Mouse (Mus musculus) hindbrain, embryonic 14.5 days (tissue): ENCODE measurements around the gene Lrrc17. TPM values are rescaled to one million over a fixed set of nuclear protein-coding genes. Genes with fewer than 3 reads are reported as not detected.
"Not testable (repeated sequence)": the region's sequence is repeated elsewhere in the genome, so short reads cannot be mapped to it uniquely, and the experiment has no call there.

ENCODE experiments used
- ATAC-seq: fragments of 200-750 bp; cut with Nextera tagmentation; 2 replicates; pipeline ENCODE4 v1.8.0; 2017; ENCODE audit warnings: moderate number of reproducible peaks, mild to moderate bottlenecking, moderate TSS enrichment, moderate library complexity; ENCODE audit not compliant: low FRiP score
- DNase-seq: peaks from one replicate; pipeline ENCODE4 v3.0.0-alpha.2; 2015; ENCODE audit warnings: low spot score
- H3K27ac ChIP-seq: fragments of 300-500 bp; sonication (generic); 2 replicates; pipeline ENCODE4 v1.5.1; 2014; ENCODE audit warnings: mild to moderate bottlenecking, moderate library complexity
- H3K27me3 ChIP-seq: fragments of 300-500 bp; sonication (generic); 2 replicates; pipeline ENCODE4 v1.6.1; 2014; ENCODE audit warnings: mild to moderate bottlenecking, low read length, mixed read lengths; ENCODE audit not compliant: control insufficient read depth, insufficient read depth
- H3K36me3 ChIP-seq: fragments of 300-500 bp; sonication (generic); replicated peaks from 2 replicates; pipeline ENCODE4 v1.6.1; 2014; ENCODE audit not compliant: control insufficient read depth, insufficient read depth
- H3K4me1 ChIP-seq: fragments of 300-500 bp; sonication (generic); replicated peaks from 2 replicates; pipeline ENCODE4 v1.6.1; 2014; ENCODE audit warnings: antibody characterized with exemption, low read length, mixed read lengths; ENCODE audit not compliant: control insufficient read depth, insufficient read depth
- H3K4me2 ChIP-seq: fragments of 300-500 bp; sonication (generic); replicated peaks from 2 replicates; pipeline ENCODE4 v1.6.1; 2014; ENCODE audit warnings: mild to moderate bottlenecking, moderate library complexity
- H3K4me3 ChIP-seq: fragments of 300-500 bp; sonication (generic); replicated peaks from 2 replicates; pipeline ENCODE4 v1.5.1; 2014; ENCODE audit warnings: mild to moderate bottlenecking, low read length
- H3K9ac ChIP-seq: fragments of 300-500 bp; sonication (generic); 2 replicates; pipeline ENCODE4 v1.6.1; 2014
- H3K9me3 ChIP-seq: fragments of 300-500 bp; sonication (generic); 2 replicates; pipeline ENCODE4 v1.6.1; 2016; ENCODE audit warnings: low read length; ENCODE audit not compliant: control insufficient read depth
- WGBS: fragments of 180-500 bp; shearing (Covaris S2); extraction: QIAGEN DNeasy Blood & Tissue Kit; methylation state at CpG from one replicate; pipeline ENCODE4 v1.1.7; 2014; 5-methylcytosine and 5-hydroxymethylcytosine counted together
- polyA plus RNA-seq: library from polyadenylated mRNA; unstranded; fragments of >200 nt; fragmentation: Nextera tagmentation; extraction: Ambion mirVana; gene quantifications from 2 replicates; pipeline ENCODE4 v1.2.1, GENCODE M21; 2014

Gene Lrrc17
- polyA plus RNA-seq, 1 experiment from 2014 or later = 8.6 TPM

DNA sequence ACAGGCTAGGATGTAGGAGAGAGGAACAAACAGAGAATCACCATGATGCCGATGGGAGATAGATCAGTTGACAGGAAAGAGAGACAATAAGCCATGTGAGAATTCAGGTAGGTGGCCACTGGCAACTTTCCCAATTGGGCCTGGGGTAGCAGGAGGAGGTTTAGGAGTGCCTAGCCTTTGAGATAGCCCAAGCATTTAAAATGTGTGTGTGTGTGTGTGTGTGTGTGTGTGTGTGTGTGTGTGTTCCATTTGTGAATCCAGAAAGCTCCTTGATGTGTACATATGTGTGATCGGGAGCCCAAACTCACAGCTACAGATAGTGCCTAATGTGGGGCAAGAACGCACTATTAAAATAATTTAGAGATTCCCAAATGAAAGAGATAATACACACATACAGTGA lies 34.8 kb downstream of the Lrrc17 start:
- Histone ChIP-seq H3K4me1 (no peaks in the 10 kb centered on the region), H3K9ac (no peak overlapping the region), H3K9me3 (no peaks in the 10 kb centered on the region), H3K27ac (no peak overlapping the region), H3K4me3 (no peak overlapping the region), H3K36me3 (no peaks in the 10 kb centered on the region), H3K4me2 (no peak overlapping the region), H3K27me3 (no peaks in the 10 kb centered on the region)
- 89% methylated on average over 3 of the region's 3 CpGs for WGBS
- DNase-seq (no peak), ATAC-seq (no peak)

DNA sequence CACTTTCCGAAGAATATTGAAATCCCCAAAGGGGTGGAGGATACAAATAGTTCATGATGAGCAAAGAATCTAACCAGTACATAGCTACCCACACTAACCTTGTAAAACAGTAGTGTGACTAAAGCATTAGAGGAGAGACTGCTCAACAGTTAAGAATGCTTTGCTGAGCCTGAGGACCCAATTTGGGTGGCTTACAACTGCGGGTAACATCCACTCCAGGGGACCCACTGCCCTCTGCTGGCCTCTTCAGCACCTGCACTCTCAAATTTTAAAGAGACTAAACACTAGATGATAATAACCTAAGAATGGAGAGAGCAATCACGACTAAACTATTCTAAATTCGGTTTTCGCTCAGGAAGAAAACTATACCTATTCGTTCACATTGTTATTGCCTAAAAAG lies 43.4 kb downstream of the Lrrc17 start:
- H3K9me3 ChIP-seq = no peaks in the 10 kb centered on the region
- no peak overlapping the region for H3K4me2 ChIP-seq
- no peaks in the 10 kb centered on the region for H3K36me3 ChIP-seq
- 53% methylated on average over 6 of the region's 6 CpGs for WGBS
- no peak overlapping the region for H3K27ac ChIP-seq
- DNase-seq (peak; percentile 45), ATAC-seq (no peak; the same call in 1 of the 2 replicates)
- H3K4me1 ChIP-seq = no peaks in the 10 kb centered on the region
- H3K27me3 ChIP-seq = no peaks in the 10 kb centered on the region
- H3K4me3 ChIP-seq = no peak overlapping the region
- no peak overlapping the region for H3K9ac ChIP-seq

DNA sequence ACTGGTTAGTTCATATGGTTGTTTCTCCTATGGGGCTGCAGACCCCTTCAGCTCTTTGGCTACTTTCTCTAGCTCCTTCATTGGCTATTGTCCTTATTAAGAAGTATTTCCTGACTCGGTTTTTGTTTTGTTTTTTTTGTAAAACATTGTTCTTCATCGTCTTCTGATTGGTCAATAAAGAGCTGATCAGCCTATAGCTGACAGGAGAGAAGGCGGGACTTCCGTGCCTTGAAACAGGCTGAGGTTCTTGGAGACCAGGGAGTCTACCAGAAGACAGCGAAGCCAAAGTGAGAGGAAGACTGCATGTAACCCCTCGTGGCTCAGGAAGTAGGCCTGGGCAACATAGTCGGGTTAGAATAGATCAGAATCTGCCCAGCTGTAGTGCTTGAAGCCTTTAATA lies 44.3 kb downstream of the Lrrc17 start:
- WGBS = 80% methylated on average over 7 of the region's 7 CpGs

GRCm38 (mm10) chr5:21588220-21588619 lies 44.9 kb downstream of the Lrrc17 start:
- Histone ChIP-seq H3K27ac (no peak overlapping the region), H3K4me1 (no peaks in the 10 kb centered on the region), H3K9me3 (no peaks in the 10 kb centered on the region), H3K4me2 (no peak overlapping the region), H3K36me3 (no peaks in the 10 kb centered on the region), H3K9ac (no peak overlapping the region), H3K4me3 (no peak overlapping the region), H3K27me3 (no peaks in the 10 kb centered on the region)
- WGBS = 91% methylated on average over 13 of the region's 13 CpGs
- ATAC-seq (no peak), DNase-seq (no peak)

More for the DNA sequence above, 44.3 kb downstream of the Lrrc17 start:
- no peak for DNase-seq
- H3K9ac ChIP-seq = no peak overlapping the region
- H3K4me2 ChIP-seq = no peak overlapping the region
- ATAC-seq = no peak
- no peak overlapping the region for H3K27ac ChIP-seq
- no peak overlapping the region for H3K4me3 ChIP-seq
- no peaks in the 10 kb centered on the region for H3K4me1 ChIP-seq
- no peaks in the 10 kb centered on the region for H3K27me3 ChIP-seq
- H3K9me3 ChIP-seq = no peaks in the 10 kb centered on the region
- no peaks in the 10 kb centered on the region for H3K36me3 ChIP-seq

GRCm38 (mm10) chr5:21592106-21592505 lies 48.7 kb downstream of the Lrrc17 start:
- ATAC-seq (no peak), DNase-seq (no peak)
- H3K27me3 ChIP-seq = no peaks in the 10 kb centered on the region
- H3K4me3 ChIP-seq = no peak overlapping the region
- no peak overlapping the region for H3K9ac ChIP-seq
- no peaks in the 10 kb centered on the region for H3K4me1 ChIP-seq
- 88% methylated on average over 2 of the region's 2 CpGs for WGBS
- no peak overlapping the region for H3K27ac ChIP-seq
- H3K9me3 ChIP-seq = no peaks in the 10 kb centered on the region
- H3K4me2 ChIP-seq = no peak overlapping the region
- no peaks in the 10 kb centered on the region for H3K36me3 ChIP-seq

GRCm38 (mm10) chr5:21593201-21593709 lies 49.9 kb downstream of the Lrrc17 start:
- H3K4me1 ChIP-seq = no peaks in the 10 kb centered on the region
- H3K36me3 ChIP-seq = no peaks in the 10 kb centered on the region
- H3K27ac ChIP-seq = no peak overlapping the region
- H3K9ac ChIP-seq = no peak overlapping the region
- no peak overlapping the region for H3K4me3 ChIP-seq
- 93% methylated on average over 9 of the region's 9 CpGs for WGBS
- DNase-seq = no peak
- no peaks in the 10 kb centered on the region for H3K9me3 ChIP-seq
- no peaks in the 10 kb centered on the region for H3K27me3 ChIP-seq
- no peak for ATAC-seq
- H3K4me2 ChIP-seq = no peak overlapping the region

DNA sequence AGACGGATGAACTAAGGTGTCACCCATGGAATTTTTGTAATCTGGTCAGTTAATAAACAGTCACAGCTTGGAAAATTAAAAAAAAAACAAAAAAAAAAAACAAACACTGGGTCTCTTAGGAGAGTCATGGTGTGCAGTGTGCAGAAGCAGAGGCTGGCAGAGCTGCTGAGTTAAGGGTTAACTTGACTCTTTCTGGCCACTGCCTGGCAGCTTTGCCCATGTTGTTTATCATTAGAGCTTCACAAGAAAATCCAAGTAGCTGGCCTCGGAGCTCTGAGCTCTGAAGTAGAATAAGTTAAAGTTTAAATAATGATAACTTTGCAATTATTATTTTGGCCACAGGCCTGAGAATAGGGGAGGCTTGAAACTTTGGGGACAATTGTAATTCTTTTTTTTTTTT lies 56.2 kb downstream of the Lrrc17 start:
- H3K4me3 ChIP-seq, H3K27ac ChIP-seq, H3K36me3 ChIP-seq, H3K4me1 ChIP-seq, H3K9me3 ChIP-seq, ATAC-seq, H3K9ac ChIP-seq, H3K27me3 ChIP-seq, DNase-seq, H3K4me2 ChIP-seq: not testable (repeated sequence)
- 85% methylated on average over 2 of the region's 2 CpGs for WGBS

DNA sequence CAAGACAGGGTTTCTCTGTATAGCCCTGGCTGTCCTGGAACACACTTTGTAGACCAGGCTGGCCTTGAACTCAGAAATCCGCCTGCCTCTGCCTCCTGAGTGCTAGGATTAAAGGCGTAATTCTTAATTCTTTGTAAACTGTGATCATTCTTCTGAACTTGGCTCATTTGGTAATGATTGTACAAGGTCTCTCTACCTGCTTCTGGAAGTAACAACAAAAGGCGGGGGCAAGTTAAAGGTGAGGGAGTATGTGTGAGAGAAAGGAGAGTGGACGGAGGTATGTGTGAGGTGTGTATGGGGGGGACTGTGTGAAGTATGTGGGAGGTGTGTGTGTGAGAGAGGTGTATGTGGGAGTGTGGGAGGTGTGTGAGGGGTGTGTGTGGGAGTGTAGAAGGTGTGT lies 56.6 kb downstream of the Lrrc17 start:
- ATAC-seq = no peak

GRCm38 (mm10) chr5:21605936-21606335 lies 62.6 kb downstream of the Lrrc17 start:
- no peaks in the 10 kb centered on the region for H3K9me3 ChIP-seq
- ATAC-seq (no peak), DNase-seq (no peak)
- H3K27me3 ChIP-seq = no peaks in the 10 kb centered on the region
- no peak overlapping the region for H3K4me3 ChIP-seq
- no peak overlapping the region for H3K27ac ChIP-seq
- no peak overlapping the region for H3K4me2 ChIP-seq
- 80% methylated on average over 6 of the region's 6 CpGs for WGBS
- H3K36me3 ChIP-seq = no peaks in the 10 kb centered on the region
- H3K4me1 ChIP-seq = no peaks in the 10 kb centered on the region
- no peak overlapping the region for H3K9ac ChIP-seq

More for the DNA sequence above, 56.6 kb downstream of the Lrrc17 start:
- WGBS = 96% methylated on average over 4 of the region's 4 CpGs
- H3K9ac ChIP-seq = no peak overlapping the region
- no peaks in the 10 kb centered on the region for H3K4me1 ChIP-seq
- no peaks in the 10 kb centered on the region for H3K27me3 ChIP-seq
- H3K27ac ChIP-seq = no peak overlapping the region
- no peaks in the 10 kb centered on the region for H3K9me3 ChIP-seq
- H3K36me3 ChIP-seq = no peaks in the 10 kb centered on the region
- H3K4me2 ChIP-seq = no peak overlapping the region
- H3K4me3 ChIP-seq = no peak overlapping the region
- no peak for DNase-seq
